Mouse (Mus musculus) kidney, adult 9 months (tissue): ENCODE measurements at regions not wholly inside any gene's neighbourhood (a gene's known extent, or its start where the extent isn't known, plus 50 kb on each side); places are given as distances from the start of the nearest gene placed in this dataset.

Experiments used
- DNase-seq: peaks from one replicate; pipeline ENCODE4 v3.0.0; 2022

DNA sequence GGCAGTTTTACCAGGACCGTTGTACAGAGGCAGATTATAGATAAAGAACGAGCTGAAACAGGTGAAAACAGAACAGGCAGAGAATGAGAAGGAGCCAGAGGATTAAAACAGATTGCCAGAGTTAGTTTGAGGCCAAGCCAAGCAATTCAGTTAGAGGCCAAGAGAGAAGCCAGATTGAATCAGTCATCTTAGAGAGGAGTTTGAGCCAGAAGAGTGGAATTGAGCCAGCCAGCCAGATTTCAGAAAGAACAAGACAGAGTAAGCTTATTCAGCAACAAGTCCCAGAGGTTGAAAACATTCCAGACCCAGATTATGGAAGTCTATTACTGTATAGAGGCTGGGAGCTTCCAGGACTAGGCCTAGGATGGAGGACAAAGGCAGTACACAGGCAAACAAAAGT lies 499.7 kb downstream of the Fgf9 start:
- DNase-seq: no peak

DNA sequence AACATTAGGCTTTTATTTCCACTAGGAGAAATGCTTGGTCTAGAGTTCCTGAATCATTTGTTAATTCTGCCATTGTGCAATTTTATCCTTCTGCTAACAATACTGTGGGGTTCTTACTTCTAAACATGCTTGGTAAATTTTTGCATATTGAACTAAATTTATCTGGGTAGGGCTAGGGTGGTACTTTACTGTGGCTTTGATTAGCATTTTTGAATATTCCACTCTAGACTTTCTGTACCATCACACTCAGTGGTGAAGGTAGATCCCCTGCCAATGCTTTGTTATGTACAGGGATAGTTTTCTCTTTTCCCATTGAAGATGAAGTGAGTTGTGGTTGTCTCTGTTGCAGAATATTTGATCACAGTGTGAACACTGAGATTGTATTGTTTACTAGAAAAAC lies 497.1 kb downstream of the Fgf9 start:
- DNase-seq: no peak

DNA sequence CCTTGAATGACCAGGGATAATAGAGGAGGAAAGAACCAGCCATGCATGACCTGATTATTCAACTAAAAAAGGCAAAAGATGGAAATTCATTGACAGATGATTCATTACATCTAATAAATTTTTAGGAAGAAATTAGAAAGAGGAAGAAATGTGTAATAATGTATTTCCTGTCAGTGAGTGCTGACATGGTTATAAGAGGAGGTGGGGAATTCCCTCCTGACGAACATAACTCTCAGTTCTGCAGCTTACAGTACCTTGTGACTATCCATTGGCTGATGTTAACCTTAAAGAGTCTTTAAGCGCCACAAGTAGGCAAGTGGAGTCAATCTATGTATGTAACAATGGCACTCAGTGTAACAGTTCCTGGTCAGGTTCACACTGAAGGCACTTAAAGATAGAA lies 492.7 kb downstream of the Fgf9 start:
- DNase-seq: no peak

DNA sequence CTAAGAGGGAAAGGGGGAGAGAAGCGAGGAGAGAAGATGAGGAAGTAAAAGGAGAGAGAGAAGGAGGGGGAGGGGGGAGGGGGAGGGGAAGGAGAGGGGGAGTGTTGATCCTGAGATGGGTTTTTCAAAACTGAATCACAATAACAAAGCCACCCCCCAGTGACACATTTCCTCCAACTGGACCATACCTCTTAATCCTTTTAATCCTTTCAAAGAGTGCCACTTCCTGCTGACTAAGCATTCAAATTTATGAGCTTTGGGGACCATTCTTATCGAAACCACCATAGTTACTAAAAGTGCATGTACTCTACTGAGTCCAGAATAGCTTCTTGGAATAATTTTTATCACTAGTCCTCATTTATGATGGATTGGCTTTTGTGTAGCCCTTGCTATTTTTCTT lies 480.4 kb downstream of the Fgf9 start:
- DNase-seq: no peak

DNA sequence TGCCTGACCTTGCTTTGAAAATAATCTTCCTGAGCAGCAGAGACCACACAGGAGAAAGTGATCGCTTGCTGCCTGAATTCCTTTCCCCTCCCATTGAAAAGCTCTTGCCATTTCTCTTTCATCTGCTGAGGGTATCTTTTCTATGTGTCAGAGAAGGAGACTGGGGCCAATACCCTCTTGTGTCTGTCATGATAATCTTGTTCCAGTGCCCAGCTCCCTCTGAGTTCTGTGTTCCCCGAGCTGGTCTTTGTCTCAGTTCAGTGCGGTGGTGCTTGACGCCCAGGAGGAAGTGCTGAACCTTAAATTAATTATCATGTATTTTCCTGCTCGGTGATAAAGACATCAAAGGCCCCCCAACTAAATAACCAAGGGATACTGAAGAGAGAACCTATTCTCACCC lies 475.4 kb downstream of the Fgf9 start:
- no peak for DNase-seq

DNA sequence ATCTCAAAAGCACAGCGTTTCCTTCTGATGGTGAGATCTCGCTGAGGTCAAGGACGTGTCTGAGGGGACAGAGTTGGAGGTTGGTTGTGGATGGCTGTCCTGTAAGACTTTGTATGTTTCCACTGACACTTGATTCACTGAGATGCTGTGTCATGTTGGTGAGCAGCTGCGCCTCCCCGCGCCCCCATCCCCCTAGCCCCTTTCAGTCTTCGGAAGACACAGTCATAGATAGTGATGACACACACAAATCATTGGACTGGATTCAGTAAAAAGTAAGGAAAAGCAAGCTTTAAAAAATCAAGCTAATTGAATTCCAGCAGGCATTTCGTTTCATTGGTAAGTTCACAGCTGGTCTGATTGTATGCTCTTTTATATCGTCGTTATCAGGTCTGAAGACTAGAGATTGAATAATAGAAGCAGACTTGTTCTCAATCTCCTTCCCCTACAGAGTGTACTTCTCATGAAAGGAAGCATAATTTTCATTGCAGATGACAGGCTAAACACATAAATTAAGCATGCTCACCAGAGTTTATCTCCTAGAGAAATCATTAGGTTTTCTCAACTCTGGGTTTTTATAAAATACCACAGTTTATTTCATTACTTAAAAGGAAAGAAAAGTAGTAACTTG lies 472.9 kb downstream of the Fgf9 start:
- no peak for DNase-seq

DNA sequence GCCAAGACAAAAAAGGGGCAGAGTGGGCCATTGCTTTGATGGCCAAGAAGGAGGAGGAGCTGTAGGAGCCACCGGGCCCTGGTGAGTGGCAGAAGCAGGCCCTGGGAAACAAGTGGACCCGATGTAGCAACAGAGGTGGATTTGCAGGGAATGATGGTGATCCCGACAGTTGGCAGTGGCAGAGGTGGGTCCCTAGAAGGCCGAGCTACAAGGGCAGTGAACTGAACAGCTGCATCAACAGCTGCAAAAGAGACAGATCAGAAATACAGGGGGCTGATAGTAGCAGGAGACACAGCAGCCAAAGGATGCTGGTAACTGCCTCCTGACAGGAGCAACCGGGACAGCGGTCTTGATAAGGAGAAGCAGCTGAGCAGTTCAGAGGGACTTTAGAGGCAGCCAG lies 467.8 kb downstream of the Fgf9 start:
- DNase-seq: no peak

DNA sequence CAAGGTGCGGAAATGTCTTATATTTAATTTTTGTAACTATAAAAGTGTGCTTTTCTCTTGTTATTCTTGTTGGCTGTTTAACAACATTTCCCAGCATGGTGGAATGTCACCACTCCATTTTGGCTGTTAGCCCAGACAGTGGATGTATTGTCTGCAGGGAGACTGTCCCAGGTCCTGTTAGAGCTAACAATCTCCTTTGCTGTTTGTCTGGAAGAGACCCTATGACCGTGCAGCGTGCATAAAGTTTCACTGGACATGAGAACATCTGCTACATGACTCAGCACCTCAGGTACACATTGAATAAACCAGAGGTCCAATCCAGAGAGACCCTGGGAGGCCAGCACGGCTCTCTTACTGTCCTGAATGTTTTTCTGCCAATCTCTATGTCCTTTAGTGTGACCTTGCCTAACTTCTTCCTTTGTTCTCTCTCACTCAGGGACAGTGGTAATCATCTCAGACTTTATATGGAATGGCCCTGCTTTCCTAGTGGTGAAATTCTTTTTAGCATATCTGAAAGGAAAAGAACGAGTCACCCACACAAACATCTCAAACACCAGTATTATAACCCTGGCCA lies 450.7 kb downstream of the Fgf9 start:
- no peak for DNase-seq

DNA sequence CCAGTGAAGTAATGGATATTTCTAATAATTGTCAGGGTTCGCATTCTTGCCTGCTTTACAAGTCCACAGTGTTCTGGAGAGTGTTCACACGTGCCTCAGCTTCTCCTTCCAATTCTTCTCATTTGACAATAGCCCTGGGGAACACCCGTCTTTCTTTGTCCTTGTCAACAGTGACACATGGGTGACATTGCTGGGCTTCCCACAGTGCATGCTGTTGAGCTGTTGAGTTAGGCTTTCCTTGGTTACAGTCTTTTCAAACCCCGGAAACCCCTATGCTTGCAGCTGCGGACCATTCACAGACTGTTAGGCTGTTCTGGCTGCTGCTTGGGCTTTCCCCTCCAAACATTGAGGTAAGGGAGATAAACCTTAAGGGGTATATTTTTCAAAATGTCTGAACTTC lies 450.0 kb downstream of the Fgf9 start:
- DNase-seq: no peak

DNA sequence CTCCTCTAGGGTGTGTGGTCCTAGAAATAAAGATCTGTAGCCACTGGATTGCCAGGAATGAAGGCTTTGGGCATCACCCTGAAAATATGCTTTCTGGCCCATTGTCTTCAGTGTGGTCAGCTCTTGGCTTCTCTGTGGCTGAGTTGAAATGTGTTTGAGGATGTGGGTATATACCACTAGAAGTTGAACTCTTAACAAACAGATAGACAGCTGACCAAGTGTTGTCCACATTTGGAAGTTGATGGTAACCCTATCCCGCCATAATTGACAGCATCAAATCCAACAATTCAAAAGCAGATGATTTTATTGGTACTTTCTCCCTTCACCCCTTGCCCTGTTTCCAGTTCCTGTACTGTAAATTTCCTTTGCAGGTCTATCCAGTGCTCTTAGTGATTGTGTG lies 448.7 kb downstream of the Fgf9 start:
- no peak for DNase-seq

DNA sequence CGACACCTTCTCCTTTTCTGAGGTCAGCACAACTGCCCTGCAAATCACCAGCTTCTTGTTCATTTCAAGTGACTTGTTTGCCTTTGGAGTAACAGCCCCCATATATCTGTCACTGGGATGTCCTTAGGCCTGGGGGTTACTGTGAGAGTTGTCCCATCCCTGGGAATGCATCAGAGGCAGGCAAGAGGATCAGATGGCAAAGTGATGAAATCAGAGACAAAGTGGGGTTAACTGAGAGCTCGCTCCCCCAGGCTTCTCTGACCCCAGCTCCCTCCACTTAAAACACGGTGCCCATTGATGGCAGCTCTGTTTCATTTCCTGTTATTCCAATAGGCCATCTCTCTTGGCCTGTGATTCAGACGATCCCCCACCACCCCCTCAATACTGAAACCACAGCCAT lies 446.2 kb downstream of the Fgf9 start:
- DNase-seq: no peak

DNA sequence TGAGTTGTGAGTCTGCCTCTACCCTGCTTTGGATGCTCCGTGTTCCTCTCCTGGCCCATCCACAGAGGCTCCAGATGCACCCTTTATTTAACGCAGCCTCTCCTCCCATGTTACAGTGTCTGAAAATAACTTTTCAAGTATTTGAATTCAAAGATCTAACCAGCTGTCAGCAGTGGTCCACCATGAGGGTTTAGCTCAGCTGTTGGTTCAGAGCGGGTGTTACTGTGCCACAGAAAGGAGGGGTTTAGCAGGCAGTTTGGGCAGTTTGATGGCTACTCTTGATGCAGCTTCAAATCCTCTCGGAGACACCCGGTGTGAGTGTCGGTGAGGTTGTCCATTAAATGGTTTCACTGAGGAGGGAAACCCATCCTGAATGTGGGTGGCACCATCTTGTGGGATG lies 441.8 kb downstream of the Fgf9 start:
- no peak for DNase-seq

DNA sequence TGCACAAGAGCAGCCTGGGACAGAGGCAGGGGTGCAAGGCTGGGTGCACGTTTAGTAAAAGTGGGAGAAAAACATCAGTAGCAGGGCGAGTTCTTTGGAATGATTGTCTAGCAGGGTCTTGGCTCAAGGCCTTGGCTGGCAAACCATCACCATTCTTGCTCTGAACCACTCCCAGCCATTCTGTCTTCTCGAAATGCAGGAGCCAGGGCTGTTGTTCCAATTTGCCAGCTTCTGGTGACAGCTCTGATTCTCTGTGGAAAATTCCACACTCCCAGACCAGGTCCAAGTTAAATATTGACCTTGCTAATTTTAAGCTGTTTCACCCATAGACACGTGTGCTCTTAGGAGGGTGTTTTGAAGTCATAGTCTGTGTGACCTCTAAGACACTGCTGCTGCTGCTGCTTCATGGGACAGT lies 441.2 kb downstream of the Fgf9 start:
- DNase-seq: peak; percentile 83

DNA sequence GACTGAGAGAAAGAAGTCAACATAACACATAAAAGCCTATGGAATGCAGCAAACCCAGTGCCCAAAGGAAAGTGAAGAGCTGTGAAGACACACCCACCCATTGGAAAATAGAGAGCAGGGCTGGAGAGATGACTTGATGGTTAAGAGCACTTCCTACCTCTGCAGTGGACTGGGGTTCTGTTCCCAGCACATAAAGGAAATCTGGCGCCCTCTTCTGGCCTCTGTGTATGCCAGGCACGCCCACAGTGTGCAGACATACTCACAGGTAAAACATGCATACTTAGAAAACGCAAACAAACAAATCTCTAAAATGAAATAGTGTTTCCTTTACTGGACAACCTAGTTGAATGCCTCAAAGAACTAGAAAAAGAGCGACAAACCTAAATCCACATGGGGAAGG lies 440.4 kb downstream of the Fgf9 start:
- no peak for DNase-seq

DNA sequence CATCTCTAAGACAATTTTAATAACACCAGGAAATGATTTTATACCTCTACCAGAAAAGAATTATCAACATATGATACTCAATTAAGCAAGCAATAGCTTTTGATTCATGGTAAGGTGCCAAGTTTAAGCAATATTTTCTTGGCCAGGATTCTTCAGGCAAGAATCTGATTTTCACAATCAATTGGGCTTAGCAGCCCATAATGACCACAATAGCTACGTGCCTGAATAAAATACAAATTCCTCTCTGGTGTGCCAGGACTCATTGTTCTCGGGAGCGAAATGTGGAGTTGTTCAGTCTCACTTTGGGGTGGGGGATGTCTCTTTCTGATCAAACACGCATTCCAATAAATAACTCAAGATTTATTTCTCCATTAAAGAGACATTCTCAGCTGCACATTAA lies 438.8 kb downstream of the Fgf9 start:
- no peak for DNase-seq

DNA sequence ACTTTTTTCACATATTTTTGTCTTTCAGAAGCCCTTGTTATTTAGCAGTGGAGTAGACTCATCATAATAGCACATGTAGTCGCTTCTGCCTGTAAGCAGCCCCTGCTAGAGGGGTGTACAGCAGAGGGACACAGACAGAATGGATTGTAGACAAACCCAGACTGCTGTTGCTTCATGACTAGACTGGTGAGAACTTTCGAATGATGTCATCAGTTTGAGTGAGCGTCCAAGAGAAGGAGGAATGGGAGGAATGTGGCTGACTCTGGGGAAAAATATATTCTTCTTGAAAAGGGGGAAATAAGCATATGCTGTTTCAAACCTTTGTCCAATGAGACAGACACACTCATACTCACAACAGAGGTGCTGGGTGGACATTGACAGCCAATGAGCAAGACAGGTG lies 436.1 kb downstream of the Fgf9 start:
- DNase-seq: no peak

DNA sequence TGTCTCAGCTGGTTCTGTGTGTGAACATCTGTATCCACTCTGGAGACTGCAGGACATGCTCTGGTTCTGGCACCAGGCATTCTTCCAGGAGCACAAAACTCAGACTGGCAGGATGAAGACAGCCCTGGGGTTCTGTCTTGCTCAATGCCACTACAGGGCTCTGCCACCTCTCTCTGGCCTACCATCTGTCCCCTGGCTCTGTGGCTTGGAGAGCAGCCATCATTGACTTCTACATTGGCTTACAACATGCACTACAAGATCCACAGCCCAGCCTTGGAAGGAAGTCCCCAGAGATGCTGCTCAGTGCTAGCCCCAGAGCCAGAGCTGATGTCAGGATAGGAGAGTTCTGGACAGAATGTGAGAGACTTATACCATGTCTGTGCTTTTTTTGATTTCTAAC lies 435.5 kb downstream of the Fgf9 start:
- no peak for DNase-seq

DNA sequence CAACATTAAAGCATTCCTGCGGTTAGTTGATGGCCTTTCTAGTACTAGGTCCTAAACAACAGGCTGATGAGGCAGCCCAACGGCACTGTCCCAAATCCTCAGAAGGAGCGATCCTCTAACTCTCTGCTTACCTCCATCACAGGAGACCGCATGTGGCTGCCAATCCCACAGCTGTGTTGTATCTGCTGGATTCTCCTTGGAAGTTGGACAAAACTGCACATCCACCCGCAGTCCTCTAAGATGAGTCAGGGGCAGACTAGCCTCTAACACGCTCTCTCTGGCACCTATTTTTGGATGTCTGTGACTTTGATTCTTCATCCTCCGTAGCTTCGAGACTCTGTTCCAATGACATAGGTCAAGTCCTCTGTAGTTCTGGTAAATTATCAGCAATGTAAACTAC lies 432.5 kb downstream of the Fgf9 start:
- DNase-seq: no peak

DNA sequence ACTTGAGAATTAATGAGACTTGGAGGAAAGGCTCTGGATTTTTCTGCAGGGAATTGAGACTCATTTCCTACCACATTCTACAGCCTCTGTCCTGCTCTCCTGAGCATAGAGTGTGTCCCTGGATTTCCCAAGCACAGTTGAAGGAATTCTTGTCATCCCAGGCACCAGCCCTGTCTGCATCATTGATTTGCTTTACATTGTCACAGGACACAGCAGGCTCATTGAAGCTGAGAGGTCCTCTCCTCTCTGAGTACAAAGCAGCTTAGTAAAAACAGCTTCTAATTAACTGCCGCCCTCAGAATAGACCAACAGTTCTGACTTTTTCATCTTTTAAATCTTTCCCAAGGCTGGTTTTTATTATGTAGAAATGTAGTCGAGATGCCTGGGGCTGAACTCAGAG lies 429.7 kb downstream of the Fgf9 start:
- no peak for DNase-seq

DNA sequence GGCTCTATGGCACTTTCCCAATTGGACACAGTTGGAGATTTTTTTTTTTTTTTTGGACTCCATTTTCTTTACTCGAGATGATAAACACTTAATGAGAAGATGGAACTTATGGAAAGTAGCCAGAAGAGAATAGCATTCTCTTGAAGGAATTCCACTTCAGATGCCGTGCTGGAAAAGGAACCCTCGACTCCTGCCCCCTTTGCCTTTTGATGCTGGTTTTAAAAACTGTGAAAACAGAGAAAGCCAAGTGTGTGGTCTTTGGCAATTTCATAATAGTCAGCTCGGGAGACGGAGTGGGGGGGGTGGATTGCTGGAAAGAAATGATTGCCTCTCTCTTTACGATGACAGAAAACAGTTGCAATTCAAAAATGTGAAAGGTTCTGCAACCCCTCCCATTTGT lies 429.2 kb downstream of the Fgf9 start:
- no peak for DNase-seq

DNA sequence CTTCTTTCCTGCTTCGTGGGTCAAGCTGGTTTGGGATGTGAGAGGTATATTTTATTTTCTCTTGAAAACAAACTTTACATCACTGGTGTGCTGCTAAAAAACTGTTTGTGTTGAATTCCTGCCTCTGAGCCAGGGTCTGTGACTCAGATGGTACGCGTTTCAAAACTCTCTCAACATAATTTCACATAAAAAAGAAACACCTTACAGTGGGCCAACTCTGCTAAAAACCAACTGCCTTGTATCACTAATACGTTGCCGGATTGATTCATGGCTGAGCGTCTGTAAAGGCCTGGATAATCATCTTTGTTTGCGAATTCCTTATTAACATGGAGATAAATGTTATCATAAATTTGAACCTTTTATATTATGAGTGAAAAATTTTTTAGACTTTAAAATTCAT lies 428.7 kb downstream of the Fgf9 start:
- no peak for DNase-seq

DNA sequence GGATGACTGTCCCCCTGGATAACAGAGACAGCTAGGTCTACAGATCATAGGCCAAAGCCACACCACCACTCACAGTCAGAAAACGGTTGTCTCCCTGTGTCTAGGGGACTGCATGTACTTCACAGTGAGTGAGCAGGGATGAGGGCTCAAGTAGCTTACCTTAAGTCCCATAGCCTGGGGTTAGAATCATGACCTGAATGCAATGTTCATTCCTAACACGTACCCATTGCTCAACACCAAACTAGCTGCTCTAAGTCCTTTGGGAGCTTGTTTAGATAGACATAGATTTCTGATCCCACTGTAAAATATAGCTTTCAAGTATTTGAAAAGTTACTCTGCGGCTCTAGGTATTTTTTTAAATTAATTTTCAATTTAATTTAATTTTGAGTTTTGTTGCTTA lies 426.6 kb downstream of the Fgf9 start:
- DNase-seq: no peak

DNA sequence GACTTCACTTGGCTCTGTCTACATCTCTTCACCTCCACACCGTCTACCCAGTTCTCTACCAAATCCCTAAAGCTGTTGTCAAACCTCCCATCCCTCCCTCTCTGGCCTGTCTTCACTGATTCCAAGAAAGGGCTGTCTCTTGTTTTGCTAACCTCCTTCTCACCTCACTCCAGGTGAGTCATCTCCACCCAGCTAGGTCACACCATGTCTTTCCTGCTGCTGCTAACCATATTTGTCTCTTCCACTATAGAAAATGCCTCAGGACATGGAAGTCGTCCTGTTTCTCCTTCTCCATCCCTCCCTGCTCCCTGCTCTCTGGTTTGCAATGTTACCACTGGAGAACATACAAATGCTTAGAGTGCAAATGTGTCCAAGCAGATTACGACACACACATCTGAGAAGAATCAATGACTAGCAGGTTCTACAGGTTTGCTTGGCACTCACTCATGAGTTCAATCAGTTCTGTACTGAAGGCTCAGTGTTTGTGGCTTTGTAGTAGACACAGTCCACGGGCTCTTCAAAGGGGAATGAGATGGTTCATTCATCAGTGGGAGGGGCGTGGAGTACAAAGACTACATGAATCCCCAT lies 424.1 kb downstream of the Fgf9 start:
- DNase-seq: no peak

DNA sequence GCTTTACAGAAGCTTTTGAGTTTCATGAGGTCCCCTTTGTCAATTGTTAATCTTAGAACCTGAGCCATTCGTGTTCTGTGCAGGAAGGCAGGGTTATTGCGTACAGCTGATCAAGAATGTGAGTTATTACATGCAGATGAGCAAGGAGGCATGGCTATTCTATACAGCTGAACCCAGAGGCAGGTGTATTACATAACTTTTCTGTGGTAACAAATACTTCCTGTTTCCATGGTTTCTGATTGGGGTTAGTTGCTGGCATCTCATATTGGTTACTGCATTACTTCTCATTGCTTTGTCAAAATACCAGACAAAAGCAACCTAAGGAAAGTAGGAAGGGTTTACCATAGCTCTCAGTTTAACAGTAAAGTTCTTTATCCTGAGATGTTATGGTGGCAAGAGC lies 421.8 kb downstream of the Fgf9 start:
- DNase-seq: no peak

DNA sequence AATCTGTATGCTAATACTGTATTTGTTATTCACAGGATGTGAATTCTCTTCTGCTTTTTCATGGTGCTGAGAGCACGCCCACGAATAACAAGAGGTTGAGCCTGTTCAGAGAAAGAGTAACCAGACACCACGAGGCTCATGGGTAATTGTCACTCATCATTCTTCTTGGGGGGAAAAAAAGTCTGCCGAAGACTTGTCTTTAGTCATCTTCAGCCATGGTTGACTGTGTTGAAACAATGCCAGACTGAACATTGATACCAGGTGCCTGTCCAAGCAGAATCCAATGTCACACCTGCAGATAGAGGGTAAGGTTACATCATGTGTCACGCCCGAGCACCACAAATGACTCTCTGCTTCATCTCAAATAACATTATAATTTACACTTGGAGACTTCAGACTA lies 418.5 kb downstream of the Fgf9 start:
- DNase-seq: no peak
